Mouse (Mus musculus) embryo, embryonic 11 days (tissue): ENCODE results near the gene Hdac1.

Experiments used
- DNase-seq: peaks from one replicate; pipeline ENCODE4 v3.0.0-alpha.2; 2015

Hdac1 gene

GRCm38 (mm10) chr4:129509650-129510049, 32.9 kb downstream of the Hdac1 start:
- no peak for DNase-seq

GRCm38 (mm10) chr4:129508834-129509600, 33.5 kb downstream of the Hdac1 start:
- no peak for DNase-seq

GRCm38 (mm10) chr4:129508237-129508515, 34.3 kb downstream of the Hdac1 start:
- no peak for DNase-seq

- no peak for DNase-seq
Measured at GRCm38 (mm10) chr4:129507434-129508236, 34.9 kb downstream of the Hdac1 start.

- DNase-seq = no peak
Measured at GRCm38 (mm10) chr4:129505511-129505910, 37.0 kb downstream of the Hdac1 start.

- no peak for DNase-seq
Measured at GRCm38 (mm10) chr4:129502901-129503444, 39.5 kb downstream of the Hdac1 start.

- no peak for DNase-seq
Measured at GRCm38 (mm10) chr4:129502327-129502888, 40.1 kb downstream of the Hdac1 start.

GRCm38 (mm10) chr4:129500607-129501566, 41.6 kb downstream of the Hdac1 start:
- DNase-seq = peak; percentile 95

GRCm38 (mm10) chr4:129500017-129500416, 42.5 kb downstream of the Hdac1 start:
- no peak for DNase-seq

- no peak for DNase-seq
Measured at GRCm38 (mm10) chr4:129498941-129499340, 43.6 kb downstream of the Hdac1 start.

GRCm38 (mm10) chr4:129496631-129497030, 45.9 kb downstream of the Hdac1 start:
- peak; percentile 35 for DNase-seq

GRCm38 (mm10) chr4:129495672-129496562, 46.6 kb downstream of the Hdac1 start:
- peak; percentile 38 for DNase-seq

GRCm38 (mm10) chr4:129494681-129495080, 47.8 kb downstream of the Hdac1 start:
- no peak for DNase-seq

- peak; percentile 57 for DNase-seq
Measured at GRCm38 (mm10) chr4:129490972-129491880, 51.3 kb downstream of the Hdac1 start, which contains the start of the genes Tssk3 and Fam229a. Gene Tssk3, minus strand, starts transcription at chr4:129491022. Gene Fam229a, plus strand, starts transcription at chr4:129491190.

GRCm38 (mm10) chr4:129481090-129481489, 61.4 kb downstream of the Hdac1 start:
- DNase-seq = no peak

- DNase-seq = no peak
Measured at GRCm38 (mm10) chr4:129479863-129480262, 62.6 kb downstream of the Hdac1 start.

GRCm38 (mm10) chr4:129476047-129476446, 66.5 kb downstream of the Hdac1 start:
- DNase-seq = no peak
